Mouse (Mus musculus): Measurements from ENCODE around the gene Cyp2u1. TPM values are rescaled to one million over a fixed set of nuclear protein-coding genes. Genes with fewer than 3 reads are reported as not detected.
A peak's percentile ranks its signal among the peaks of the same experiment; 100 is the strongest.

Cyp2u1 gene
- polyA plus RNA-seq, 1 experiment from 2014 or later, result 0.40 TPM

DNA sequence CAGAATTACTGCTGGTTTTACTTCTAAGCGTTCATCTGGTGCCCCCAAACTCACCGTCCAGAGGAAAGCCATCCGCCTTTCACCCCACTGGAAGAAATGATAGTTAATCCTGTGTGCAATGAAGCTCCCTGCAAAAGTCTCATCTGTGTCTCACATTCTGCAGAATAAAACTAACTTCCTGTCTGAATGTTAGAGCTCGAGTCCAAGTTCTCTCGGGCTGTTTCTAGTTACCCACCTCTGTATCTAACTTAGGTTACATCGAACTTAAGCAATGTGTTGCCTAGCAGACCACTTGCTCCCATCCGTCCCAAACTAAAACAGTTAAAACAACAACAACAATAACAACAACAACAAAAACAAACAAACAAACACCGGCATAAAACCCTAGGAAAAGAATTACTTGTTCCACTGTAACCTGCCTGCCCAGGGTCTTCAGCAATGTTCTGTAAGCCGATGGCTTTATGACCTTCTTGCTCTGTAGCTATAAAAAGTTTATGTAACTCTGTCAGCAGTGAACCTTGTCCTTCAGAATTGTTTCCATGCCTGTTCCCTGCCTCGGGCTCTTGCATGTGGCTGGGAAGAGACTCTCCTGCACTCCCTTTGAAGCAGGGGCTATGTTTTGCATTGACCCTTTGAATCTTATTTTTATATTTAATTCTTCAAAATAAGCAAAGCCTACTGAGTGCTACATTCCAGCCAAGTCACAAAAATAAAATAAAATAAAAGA, 30.5 kb downstream of the Cyp2u1 start:
- Histone ChIP-seq H3K9me3 (replicated peaks) (no peaks in the 10 kb centered on the region), H3K4me2 (peak overlapping the region; percentile 82), H3K27me3 (no peaks in the 10 kb centered on the region), H3K4me1 (replicated peaks) (peaks cover 25% of the 10 kb centered on the region), H3K27ac (peak overlapping the region; percentile 66), H3K4me3 (replicated peaks) (peak overlapping the region; percentile 69), H3K36me3 (no peaks in the 10 kb centered on the region), H3K9ac (peak overlapping the region; percentile 44; the same call in 1 of the 2 replicates)
- WGBS (ENCODE audit: insufficient replicate concordance), result 31% methylated on average over 10 of the region's 10 CpGs
- ATAC-seq (ENCODE audit: low read depth) (no peak; the same call in 1 of the 2 replicates), DNase-seq (no peak)

GRCm38 (mm10) chr3:131271559-131272373, 31.3 kb downstream of the Cyp2u1 start, which contains the start of gene Hadh:
Gene Hadh, minus strand, starts transcription at chr3:131272101.
- no peaks in the 10 kb centered on the region for H3K9me3 ChIP-seq (replicated peaks)
- peaks cover 5% of the 10 kb centered on the region for H3K36me3 ChIP-seq
- peak within 1 kb of the TSS; percentile 82 for H3K4me2 ChIP-seq
- no peaks in the 10 kb centered on the region for H3K27me3 ChIP-seq
- under 1% methylated on average over 54 of the region's 54 CpGs for WGBS (ENCODE audit: insufficient replicate concordance)
- H3K4me3 ChIP-seq (replicated peaks), result peak within 1 kb of the TSS; percentile 69
- peak; percentile 63 for DNase-seq
- peak; percentile 87 for ATAC-seq (ENCODE audit: low read depth)
- H3K27ac ChIP-seq, result peak within 1 kb of the TSS; percentile 66
- H3K9ac ChIP-seq, result peak within 1 kb of the TSS; percentile 71
- peaks cover 25% of the 10 kb centered on the region for H3K4me1 ChIP-seq (replicated peaks)

GRCm38 (mm10) chr3:131271157-131271556, 31.9 kb downstream of the Cyp2u1 start:
- H3K9ac ChIP-seq, result peak overlapping the region; percentile 71
- H3K36me3 ChIP-seq, result peaks cover 5% of the 10 kb centered on the region
- no peaks in the 10 kb centered on the region for H3K9me3 ChIP-seq (replicated peaks)
- DNase-seq (peak; percentile 60), ATAC-seq (ENCODE audit: low read depth) (peak; percentile 60)
- peak overlapping the region; percentile 66; the same call in 1 of the 2 replicates for H3K27ac ChIP-seq
- peaks cover 27% of the 10 kb centered on the region for H3K4me1 ChIP-seq (replicated peaks)
- H3K4me2 ChIP-seq, result peak overlapping the region; percentile 82
- under 1% methylated on average over 8 of the region's 8 CpGs for WGBS (ENCODE audit: insufficient replicate concordance)
- peak overlapping the region; percentile 69 for H3K4me3 ChIP-seq (replicated peaks)
- H3K27me3 ChIP-seq, result no peaks in the 10 kb centered on the region

DNA sequence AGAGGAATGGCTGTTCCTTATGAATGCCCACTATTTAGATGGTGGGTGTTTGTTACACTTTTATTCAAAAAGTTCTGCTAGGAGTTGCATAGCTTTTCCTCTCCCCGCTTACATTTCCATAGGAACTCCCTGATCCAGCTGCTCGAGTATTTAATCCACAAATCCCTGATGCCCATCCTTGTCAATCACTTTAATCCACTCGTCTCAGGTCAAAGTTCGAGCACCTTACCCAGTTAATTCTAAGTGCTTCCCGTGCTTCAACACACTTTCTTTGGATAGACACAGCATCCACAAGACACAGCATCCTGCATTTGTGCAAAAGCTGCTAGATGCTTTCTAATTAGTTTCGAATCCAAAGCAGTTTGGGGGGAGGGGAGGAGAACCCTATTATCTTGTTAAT, 32.6 kb downstream of the Cyp2u1 start:
- DNase-seq (no peak), ATAC-seq (ENCODE audit: low read depth) (no peak)
- no peaks in the 10 kb centered on the region for H3K9me3 ChIP-seq (replicated peaks)
- H3K4me2 ChIP-seq, result peak overlapping the region; percentile 82
- peaks cover 5% of the 10 kb centered on the region for H3K36me3 ChIP-seq
- H3K27ac ChIP-seq, result no peak overlapping the region
- peak overlapping the region; percentile 69 for H3K4me3 ChIP-seq (replicated peaks)
- 0 out of 2 replicates have a peak overlapping the region, but pooled peaks have one; percentile 40 for H3K9ac ChIP-seq
- H3K27me3 ChIP-seq, result no peaks in the 10 kb centered on the region
- WGBS (ENCODE audit: insufficient replicate concordance), result 62% methylated on average over 6 of the region's 6 CpGs
- peaks cover 30% of the 10 kb centered on the region for H3K4me1 ChIP-seq (replicated peaks)

DNA sequence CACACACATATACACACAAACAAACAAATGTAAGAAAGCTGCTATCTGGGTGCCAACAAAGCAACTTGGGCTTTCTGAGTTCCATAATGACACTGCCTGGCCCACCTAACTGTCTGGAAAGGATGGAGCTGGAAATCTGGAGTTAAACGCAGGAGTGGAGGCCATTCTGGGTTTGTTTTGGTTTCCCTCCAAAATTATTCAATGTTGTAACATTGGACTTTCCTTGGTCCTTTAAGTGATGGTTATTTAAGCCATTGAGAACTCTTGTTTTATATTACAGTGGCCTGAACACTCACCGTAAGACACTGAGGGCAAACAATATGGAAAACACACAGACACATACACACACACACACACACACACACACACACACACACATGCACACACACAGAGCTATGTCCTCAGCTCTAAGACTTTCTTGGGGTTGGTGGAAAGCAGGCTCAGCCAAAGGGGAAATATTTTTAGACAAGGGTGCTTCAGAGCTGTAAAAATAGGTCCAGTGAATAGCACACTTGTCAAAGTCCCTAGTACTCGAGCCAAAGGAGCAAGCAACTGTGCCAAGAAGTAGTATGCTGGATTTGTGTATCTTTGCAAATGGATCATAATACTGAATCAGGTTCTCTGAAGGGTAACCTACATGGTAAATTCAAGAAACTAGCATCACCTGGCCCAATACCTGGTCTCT, 36.5 kb downstream of the Cyp2u1 start:
- no peak overlapping the region for H3K4me2 ChIP-seq
- no peak for DNase-seq

GRCm38 (mm10) chr3:131265516-131265915, 37.5 kb downstream of the Cyp2u1 start:
- no peak overlapping the region for H3K9ac ChIP-seq
- no peak overlapping the region for H3K27ac ChIP-seq
- WGBS (ENCODE audit: insufficient replicate concordance), result 69% methylated on average over 8 of the region's 8 CpGs
- H3K36me3 ChIP-seq, result peaks cover 28% of the 10 kb centered on the region
- H3K9me3 ChIP-seq (replicated peaks), result no peaks in the 10 kb centered on the region; the same call in 1 of the 2 replicates
- H3K4me2 ChIP-seq, result no peak overlapping the region
- DNase-seq (no peak), ATAC-seq (ENCODE audit: low read depth) (no peak)
- H3K27me3 ChIP-seq, result no peaks in the 10 kb centered on the region
- no peak overlapping the region for H3K4me3 ChIP-seq (replicated peaks)
- H3K4me1 ChIP-seq (replicated peaks), result peaks cover 24% of the 10 kb centered on the region

More for the DNA sequence above, 36.5 kb downstream of the Cyp2u1 start:
- no peak overlapping the region for H3K27ac ChIP-seq
- no peak for ATAC-seq (ENCODE audit: low read depth)
- no peaks in the 10 kb centered on the region for H3K9me3 ChIP-seq (replicated peaks)
- H3K4me1 ChIP-seq (replicated peaks), result peaks cover 34% of the 10 kb centered on the region
- peaks cover 19% of the 10 kb centered on the region for H3K36me3 ChIP-seq
- H3K9ac ChIP-seq, result no peak overlapping the region
- H3K27me3 ChIP-seq, result no peaks in the 10 kb centered on the region
- H3K4me3 ChIP-seq (replicated peaks), result no peak overlapping the region
- 62% methylated on average over 3 of the region's 3 CpGs for WGBS (ENCODE audit: insufficient replicate concordance)

DNA sequence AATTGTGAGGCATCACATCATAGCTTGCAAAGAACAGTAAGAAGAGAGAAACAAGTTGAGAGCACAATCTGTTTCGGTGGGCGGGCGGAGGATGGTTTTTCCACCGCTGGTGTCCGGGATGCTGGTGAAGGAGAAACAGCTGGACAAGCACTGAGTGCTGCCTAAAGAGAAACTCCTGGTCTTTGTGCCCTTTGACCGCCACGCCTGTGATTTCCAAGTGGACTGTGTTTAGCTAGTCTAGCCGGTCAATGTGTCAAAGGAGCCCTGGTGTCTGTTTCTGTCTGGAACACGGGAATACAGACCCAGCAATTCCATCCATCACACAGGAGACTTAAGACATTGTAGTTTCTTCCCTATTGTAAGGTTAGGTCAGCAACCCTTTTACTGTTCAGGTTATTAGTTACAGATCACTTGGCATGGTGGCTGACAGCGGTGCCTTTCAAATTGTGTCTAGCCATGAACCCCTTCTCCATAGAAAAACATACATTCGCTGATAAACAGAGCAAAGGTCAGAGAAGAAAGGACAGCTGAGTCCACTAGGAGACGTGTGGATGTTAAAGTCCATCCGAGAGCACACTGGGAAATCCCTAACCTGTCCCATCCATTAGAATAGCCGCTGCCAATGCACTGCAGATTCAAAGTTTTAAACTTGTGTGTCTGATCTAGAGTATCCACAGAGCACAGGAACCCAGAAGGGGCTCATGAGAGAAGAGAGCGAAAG, 39.1 kb downstream of the Cyp2u1 start:
- Histone ChIP-seq H3K27me3 (no peaks in the 10 kb centered on the region), H3K4me1 (replicated peaks) (peaks cover 20% of the 10 kb centered on the region), H3K4me3 (replicated peaks) (no peak overlapping the region), H3K9me3 (replicated peaks) (no peaks in the 10 kb centered on the region; the same call in 1 of the 2 replicates), H3K4me2 (peak overlapping the region; percentile 28), H3K9ac (no peak overlapping the region), H3K27ac (no peak overlapping the region), H3K36me3 (peaks cover 28% of the 10 kb centered on the region)
- no peak for DNase-seq
- WGBS (ENCODE audit: insufficient replicate concordance), result 71% methylated on average over 15 of the region's 15 CpGs
- ATAC-seq (ENCODE audit: low read depth), result peak; percentile 32; the same call in 1 of the 2 replicates

- Histone ChIP-seq H3K4me1 (replicated peaks) (peaks cover 15% of the 10 kb centered on the region), H3K9me3 (replicated peaks) (no peaks in the 10 kb centered on the region; the same call in 1 of the 2 replicates), H3K4me2 (no peak overlapping the region), H3K4me3 (replicated peaks) (no peak overlapping the region), H3K36me3 (peaks cover 23% of the 10 kb centered on the region; the same call in 1 of the 2 replicates), H3K9ac (no peak overlapping the region), H3K27ac (no peak overlapping the region), H3K27me3 (no peaks in the 10 kb centered on the region)
- no peak for DNase-seq
- ATAC-seq (ENCODE audit: low read depth), result no peak
- WGBS (ENCODE audit: insufficient replicate concordance), result 76% methylated on average over 6 of the region's 6 CpGs
Measured at GRCm38 (mm10) chr3:131260418-131260817, 42.6 kb downstream of the Cyp2u1 start.

DNA sequence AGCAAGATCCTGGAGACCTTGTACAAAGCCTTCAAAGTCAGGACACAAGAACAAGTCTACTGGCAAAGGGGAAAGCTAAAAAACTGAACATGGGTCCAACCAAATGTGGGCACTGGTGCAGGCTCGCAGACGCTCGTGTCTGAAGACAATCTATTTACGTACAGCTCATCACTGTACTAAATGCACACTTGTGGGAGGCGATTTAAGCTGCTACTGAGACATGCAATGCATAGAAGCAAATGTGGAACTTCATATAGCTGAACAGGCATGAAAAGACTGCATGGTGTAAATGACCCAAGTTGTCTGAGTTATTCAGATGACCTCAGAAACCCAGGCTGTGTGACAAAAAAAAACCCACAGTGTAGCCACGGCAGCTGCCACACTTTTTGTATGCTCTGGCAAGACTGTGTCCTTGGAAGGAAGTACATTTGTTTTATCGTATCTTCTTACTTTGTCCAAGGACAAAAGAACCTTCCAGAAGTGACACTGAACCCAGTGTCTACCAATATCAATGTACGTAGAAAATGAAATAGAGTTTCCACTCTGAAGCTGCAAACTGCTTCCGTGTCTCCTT, 43.5 kb downstream of the Cyp2u1 start:
- peaks cover 25% of the 10 kb centered on the region for H3K36me3 ChIP-seq
- no peak overlapping the region for H3K4me2 ChIP-seq
- peaks cover 7% of the 10 kb centered on the region for H3K4me1 ChIP-seq (replicated peaks)
- H3K9me3 ChIP-seq (replicated peaks), result no peaks in the 10 kb centered on the region; the same call in 1 of the 2 replicates
- ATAC-seq (ENCODE audit: low read depth) (no peak), DNase-seq (no peak)
- no peak overlapping the region for H3K27ac ChIP-seq
- H3K9ac ChIP-seq, result no peak overlapping the region
- WGBS (ENCODE audit: insufficient replicate concordance), result 82% methylated on average over 9 of the region's 9 CpGs
- no peak overlapping the region for H3K4me3 ChIP-seq (replicated peaks)
- no peaks in the 10 kb centered on the region for H3K27me3 ChIP-seq

- no peak overlapping the region for H3K9ac ChIP-seq
- ATAC-seq (ENCODE audit: low read depth), result no peak
- no peak overlapping the region for H3K4me3 ChIP-seq (replicated peaks)
- peaks cover 7% of the 10 kb centered on the region; the same call in 1 of the 2 replicates for H3K4me1 ChIP-seq (replicated peaks)
- peaks cover 29% of the 10 kb centered on the region for H3K36me3 ChIP-seq
- no peak overlapping the region for H3K4me2 ChIP-seq
- peaks cover under 1% of the 10 kb centered on the region; the same call in 1 of the 2 replicates for H3K9me3 ChIP-seq (replicated peaks)
- no peak for DNase-seq
- no peak overlapping the region for H3K27ac ChIP-seq
- no peaks in the 10 kb centered on the region for H3K27me3 ChIP-seq
- 75% methylated on average over 3 of the region's 3 CpGs for WGBS (ENCODE audit: insufficient replicate concordance)
Measured at GRCm38 (mm10) chr3:131258921-131259320, 44.1 kb downstream of the Cyp2u1 start.
